Mouse (Mus musculus) hindbrain, embryonic 14.5 days (tissue): ENCODE results near the gene Rtbdn. TPM values are rescaled to one million over a fixed set of nuclear protein-coding genes. Genes with fewer than 3 reads are reported as not detected.
A peak's percentile ranks its signal among the peaks of the same experiment; 100 is the strongest.

Experiments used
- ATAC-seq: fragments of 200-750 bp; cut with Nextera tagmentation; 2 replicates; pipeline ENCODE4 v1.8.0; 2017; ENCODE audit warnings: moderate number of reproducible peaks, mild to moderate bottlenecking, moderate TSS enrichment, moderate library complexity; ENCODE audit not compliant: low FRiP score
- DNase-seq: peaks from one replicate; pipeline ENCODE4 v3.0.0-alpha.2; 2015; ENCODE audit warnings: low spot score
- H3K27ac ChIP-seq: fragments of 300-500 bp; sonication (generic); 2 replicates; pipeline ENCODE4 v1.5.1; 2014; ENCODE audit warnings: mild to moderate bottlenecking, moderate library complexity
- H3K27me3 ChIP-seq: fragments of 300-500 bp; sonication (generic); 2 replicates; pipeline ENCODE4 v1.6.1; 2014; ENCODE audit warnings: mild to moderate bottlenecking, low read length, mixed read lengths; ENCODE audit not compliant: control insufficient read depth, insufficient read depth
- H3K36me3 ChIP-seq: fragments of 300-500 bp; sonication (generic); replicated peaks from 2 replicates; pipeline ENCODE4 v1.6.1; 2014; ENCODE audit not compliant: control insufficient read depth, insufficient read depth
- H3K4me1 ChIP-seq: fragments of 300-500 bp; sonication (generic); replicated peaks from 2 replicates; pipeline ENCODE4 v1.6.1; 2014; ENCODE audit warnings: antibody characterized with exemption, low read length, mixed read lengths; ENCODE audit not compliant: control insufficient read depth, insufficient read depth
- H3K4me2 ChIP-seq: fragments of 300-500 bp; sonication (generic); replicated peaks from 2 replicates; pipeline ENCODE4 v1.6.1; 2014; ENCODE audit warnings: mild to moderate bottlenecking, moderate library complexity
- H3K4me3 ChIP-seq: fragments of 300-500 bp; sonication (generic); replicated peaks from 2 replicates; pipeline ENCODE4 v1.5.1; 2014; ENCODE audit warnings: mild to moderate bottlenecking, low read length
- H3K9ac ChIP-seq: fragments of 300-500 bp; sonication (generic); 2 replicates; pipeline ENCODE4 v1.6.1; 2014
- H3K9me3 ChIP-seq: fragments of 300-500 bp; sonication (generic); 2 replicates; pipeline ENCODE4 v1.6.1; 2016; ENCODE audit warnings: low read length; ENCODE audit not compliant: control insufficient read depth
- WGBS: fragments of 180-500 bp; shearing (Covaris S2); extraction: QIAGEN DNeasy Blood & Tissue Kit; methylation state at CpG from one replicate; pipeline ENCODE4 v1.1.7; 2014; 5-methylcytosine and 5-hydroxymethylcytosine counted together
- polyA plus RNA-seq: library from polyadenylated mRNA; unstranded; fragments of >200 nt; fragmentation: Nextera tagmentation; extraction: Ambion mirVana; gene quantifications from 2 replicates; pipeline ENCODE4 v1.2.1, GENCODE M21; 2014

The Rtbdn gene
- polyA plus RNA-seq, 1 experiment from 2014 or later = 1.8 TPM

GRCm38 (mm10) chr8:84908421-84909161 lies 38.2 kb upstream of the Rtbdn start, which contains the start of gene Dnase2a:
Gene Dnase2a (plus strand): TSS chr8:84908560.
- DNase-seq (peak; percentile 82), ATAC-seq (peak; percentile 79)
- Histone ChIP-seq H3K4me2 (peak within 1 kb of the TSS; percentile 58), H3K36me3 (peaks cover 36% of the 10 kb centered on the region), H3K27ac (no peak within 1 kb of the TSS), H3K27me3 (peaks cover 20% of the 10 kb centered on the region), H3K4me3 (peak within 1 kb of the TSS; percentile 32), H3K4me1 (peaks cover 10% of the 10 kb centered on the region), H3K9ac (peak within 1 kb of the TSS; percentile 51; the same call in 1 of the 2 replicates), H3K9me3 (no peaks in the 10 kb centered on the region)
- WGBS = 2% methylated on average over 45 of the region's 45 CpGs

- Histone ChIP-seq H3K4me3 (peak overlapping the region; percentile 32), H3K27ac (no peak overlapping the region), H3K27me3 (peaks cover 22% of the 10 kb centered on the region), H3K9ac (peak overlapping the region; percentile 51; the same call in 1 of the 2 replicates), H3K36me3 (peaks cover 42% of the 10 kb centered on the region), H3K4me2 (peak overlapping the region; percentile 58), H3K4me1 (peaks cover 9% of the 10 kb centered on the region; the same call in 1 of the 2 replicates), H3K9me3 (no peaks in the 10 kb centered on the region)
- ATAC-seq = no peak
- WGBS = 50% methylated on average over 20 of the region's 20 CpGs
- DNase-seq = no peak
Measured at GRCm38 (mm10) chr8:84909162-84909767, 37.5 kb upstream of the Rtbdn start.

GRCm38 (mm10) chr8:84909949-84910348 lies 36.8 kb upstream of the Rtbdn start:
- no peak overlapping the region for H3K27ac ChIP-seq
- H3K4me2 ChIP-seq = no peak overlapping the region
- H3K9me3 ChIP-seq = no peaks in the 10 kb centered on the region
- peaks cover 9% of the 10 kb centered on the region; the same call in 1 of the 2 replicates for H3K4me1 ChIP-seq
- peaks cover 49% of the 10 kb centered on the region for H3K36me3 ChIP-seq
- H3K9ac ChIP-seq = no peak overlapping the region
- peaks cover 29% of the 10 kb centered on the region for H3K27me3 ChIP-seq
- whole genome bisulfite sequencing = 88% methylated on average over 5 of the region's 5 CpGs
- no peak overlapping the region for H3K4me3 ChIP-seq
- no peak for DNase-seq
- ATAC-seq = no peak

- no peak overlapping the region for H3K9ac ChIP-seq
- no peak overlapping the region for H3K27ac ChIP-seq
- no peak overlapping the region for H3K4me3 ChIP-seq
- 90% methylated on average over 6 of the region's 6 CpGs for WGBS
- H3K9me3 ChIP-seq = no peaks in the 10 kb centered on the region
- H3K4me2 ChIP-seq = no peak overlapping the region
- H3K27me3 ChIP-seq = peaks cover 35% of the 10 kb centered on the region
- ATAC-seq = no peak
- DNase-seq = no peak
- peaks cover 9% of the 10 kb centered on the region; the same call in 1 of the 2 replicates for H3K4me1 ChIP-seq
- H3K36me3 ChIP-seq = peaks cover 55% of the 10 kb centered on the region
Measured at GRCm38 (mm10) chr8:84910551-84910950, 36.2 kb upstream of the Rtbdn start.

- H3K4me2 ChIP-seq = no peak overlapping the region
- ATAC-seq (no peak), DNase-seq (no peak)
- H3K27me3 ChIP-seq = peaks cover 46% of the 10 kb centered on the region
- H3K9me3 ChIP-seq = no peaks in the 10 kb centered on the region
- H3K36me3 ChIP-seq = peaks cover 68% of the 10 kb centered on the region
- 83% methylated on average over 9 of the region's 9 CpGs for WGBS
- no peak overlapping the region for H3K9ac ChIP-seq
- H3K27ac ChIP-seq = no peak overlapping the region
- H3K4me3 ChIP-seq = no peak overlapping the region
- peaks cover 9% of the 10 kb centered on the region; the same call in 1 of the 2 replicates for H3K4me1 ChIP-seq
Measured at GRCm38 (mm10) chr8:84911854-84912253, 34.9 kb upstream of the Rtbdn start.

GRCm38 (mm10) chr8:84912391-84912790 lies 34.4 kb upstream of the Rtbdn start:
- WGBS = 24% methylated on average over 27 of the region's 27 CpGs
- Histone ChIP-seq H3K36me3 (peaks cover 73% of the 10 kb centered on the region), H3K9me3 (no peaks in the 10 kb centered on the region), H3K4me2 (peak overlapping the region; percentile 45; the same call in 1 of the 2 replicates), H3K4me1 (peaks cover 9% of the 10 kb centered on the region; the same call in 1 of the 2 replicates), H3K27ac (no peak overlapping the region), H3K27me3 (peaks cover 46% of the 10 kb centered on the region), H3K9ac (no peak overlapping the region), H3K4me3 (no peak overlapping the region)
- DNase-seq (no peak), ATAC-seq (no peak)

GRCm38 (mm10) chr8:84912895-84913501 lies 33.8 kb upstream of the Rtbdn start:
- H3K27me3 ChIP-seq = peaks cover 46% of the 10 kb centered on the region

GRCm38 (mm10) chr8:84913502-84913900 lies 33.3 kb upstream of the Rtbdn start:
- Histone ChIP-seq H3K36me3 (peaks cover 84% of the 10 kb centered on the region), H3K9me3 (no peaks in the 10 kb centered on the region), H3K4me3 (peak overlapping the region; percentile 21), H3K27ac (no peak overlapping the region), H3K4me1 (peaks cover 7% of the 10 kb centered on the region; the same call in 1 of the 2 replicates), H3K9ac (peak overlapping the region; percentile 13; the same call in 1 of the 2 replicates), H3K27me3 (peaks cover 46% of the 10 kb centered on the region), H3K4me2 (peak overlapping the region; percentile 45)
- 16% methylated on average over 9 of the region's 9 CpGs for WGBS
- no peak for ATAC-seq
- DNase-seq = no peak

More at GRCm38 (mm10) chr8:84912895-84913501, 33.8 kb upstream of the Rtbdn start:
- Histone ChIP-seq H3K4me1 (peaks cover 9% of the 10 kb centered on the region; the same call in 1 of the 2 replicates), H3K27ac (no peak overlapping the region), H3K4me3 (peak overlapping the region; percentile 21), H3K9me3 (no peaks in the 10 kb centered on the region), H3K4me2 (peak overlapping the region; percentile 45), H3K9ac (peak overlapping the region; percentile 13; the same call in 1 of the 2 replicates), H3K36me3 (peaks cover 79% of the 10 kb centered on the region)
- 4% methylated on average over 55 of the region's 55 CpGs for WGBS
- DNase-seq = no peak
- ATAC-seq = no peak

- DNase-seq (no peak), ATAC-seq (no peak)
- no peak overlapping the region for H3K4me2 ChIP-seq
- no peak overlapping the region for H3K9ac ChIP-seq
- no peak overlapping the region for H3K27ac ChIP-seq
- H3K4me1 ChIP-seq = 0 out of 2 replicates have a peak, but pooled peaks cover 4% of the 10 kb centered on the region
- H3K36me3 ChIP-seq = peaks cover 89% of the 10 kb centered on the region
- H3K27me3 ChIP-seq = peaks cover 46% of the 10 kb centered on the region
- no peak overlapping the region for H3K4me3 ChIP-seq
- 29% methylated on average over 4 of the region's 4 CpGs for WGBS
- no peaks in the 10 kb centered on the region for H3K9me3 ChIP-seq
Measured at GRCm38 (mm10) chr8:84913960-84914359, 32.8 kb upstream of the Rtbdn start.
